Mouse (Mus musculus) kidney, embryonic 16.5 days (tissue): ENCODE results near the gene Nr2e1. TPM values are rescaled to one million over a fixed set of nuclear protein-coding genes. Genes with fewer than 3 reads are reported as not detected.

ENCODE experiments used
- ATAC-seq: fragments of 200-750 bp; cut with Nextera tagmentation; 2 replicates; pipeline ENCODE4 v1.8.0; 2017; ENCODE audit warnings: moderate TSS enrichment; ENCODE audit not compliant: low FRiP score, low TSS enrichment
- H3K27ac ChIP-seq: fragments of 300-500 bp; sonication (generic); 2 replicates; pipeline ENCODE4 v1.5.1; 2014; ENCODE audit warnings: low read length
- H3K27me3 ChIP-seq: fragments of 300-500 bp; sonication (generic); 2 replicates; pipeline ENCODE4 v1.6.1; 2014; ENCODE audit warnings: low read length, control low read depth, mixed read lengths; ENCODE audit not compliant: insufficient read depth
- H3K36me3 ChIP-seq: fragments of 300-500 bp; sonication (generic); 2 replicates; pipeline ENCODE4 v1.6.1; 2014; ENCODE audit warnings: low read length, control low read depth, mixed read lengths; ENCODE audit not compliant: insufficient read depth
- H3K4me1 ChIP-seq: fragments of 300-500 bp; sonication (generic); 2 replicates; pipeline ENCODE4 v1.6.1; 2014; ENCODE audit warnings: low read length, control low read depth, mixed read lengths; ENCODE audit not compliant: insufficient read depth
- H3K4me2 ChIP-seq: fragments of 300-500 bp; sonication (generic); replicated peaks from 2 replicates; pipeline ENCODE4 v1.6.1; 2014; ENCODE audit warnings: low read depth, low read length
- H3K4me3 ChIP-seq: fragments of 300-500 bp; sonication (generic); 2 replicates; pipeline ENCODE4 v1.5.1; 2014; ENCODE audit warnings: mild to moderate bottlenecking, low read length
- H3K9ac ChIP-seq: fragments of 300-500 bp; sonication (generic); replicated peaks from 2 replicates; pipeline ENCODE4 v1.6.1; 2014; ENCODE audit warnings: low read length
- H3K9me3 ChIP-seq: fragments of 300-500 bp; sonication (generic); 2 replicates; pipeline ENCODE4 v1.6.1; 2016; ENCODE audit warnings: low read length, control low read depth
- WGBS: fragments of 180-500 bp; shearing (Covaris S2); extraction: QIAGEN DNeasy Blood & Tissue Kit; methylation state at CpG from one replicate; pipeline ENCODE4 v1.1.7; 2014; 5-methylcytosine and 5-hydroxymethylcytosine counted together
- polyA plus RNA-seq: library from polyadenylated mRNA; unstranded; fragments of >200 nt; fragmentation: Nextera tagmentation; extraction: Ambion mirVana; gene quantifications from 2 replicates; pipeline ENCODE4 v1.2.1, GENCODE M21; 2015

Nr2e1 gene
- polyA plus RNA-seq, 1 experiment from 2014 or later = not detected

DNA sequence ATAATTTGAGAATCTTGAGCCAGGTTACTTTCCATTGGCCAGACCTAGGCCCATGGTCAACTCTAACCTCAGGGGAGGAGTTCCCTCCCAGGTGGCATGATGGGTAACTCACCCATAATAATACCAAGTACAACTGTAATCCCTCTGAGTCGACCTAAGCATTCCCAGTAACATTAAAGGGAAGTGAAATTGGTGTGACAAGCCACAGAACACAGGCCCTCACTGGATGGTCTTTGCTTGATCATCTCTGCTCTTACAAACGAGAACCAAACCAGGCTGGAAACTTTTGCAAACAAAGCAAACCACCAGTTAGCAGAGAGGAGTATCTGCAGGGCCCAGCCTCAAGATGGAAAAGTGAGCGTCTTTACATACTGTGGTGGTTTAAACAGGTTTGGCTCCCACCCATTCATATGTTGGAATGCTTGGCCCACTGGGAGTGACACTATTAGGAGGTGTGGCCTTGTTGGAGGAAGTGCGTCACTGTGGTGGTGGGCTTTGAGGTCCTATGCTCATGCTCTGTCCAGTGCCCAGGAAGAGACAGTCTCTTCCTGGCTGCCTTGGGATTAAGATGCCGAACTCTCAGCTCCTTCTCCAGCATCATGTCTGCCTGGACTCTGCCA, 23.7 kb downstream of the Nr2e1 start:
- Histone ChIP-seq H3K27ac (no peak overlapping the region), H3K36me3 (no peaks in the 10 kb centered on the region), H3K4me3 (no peak overlapping the region), H3K9ac (no peak overlapping the region), H3K9me3 (no peaks in the 10 kb centered on the region), H3K27me3 (peaks cover 18% of the 10 kb centered on the region), H3K4me2 (no peak overlapping the region), H3K4me1 (no peaks in the 10 kb centered on the region)
- ATAC-seq = no peak
- 77% methylated on average over 5 of the region's 5 CpGs for WGBS

DNA sequence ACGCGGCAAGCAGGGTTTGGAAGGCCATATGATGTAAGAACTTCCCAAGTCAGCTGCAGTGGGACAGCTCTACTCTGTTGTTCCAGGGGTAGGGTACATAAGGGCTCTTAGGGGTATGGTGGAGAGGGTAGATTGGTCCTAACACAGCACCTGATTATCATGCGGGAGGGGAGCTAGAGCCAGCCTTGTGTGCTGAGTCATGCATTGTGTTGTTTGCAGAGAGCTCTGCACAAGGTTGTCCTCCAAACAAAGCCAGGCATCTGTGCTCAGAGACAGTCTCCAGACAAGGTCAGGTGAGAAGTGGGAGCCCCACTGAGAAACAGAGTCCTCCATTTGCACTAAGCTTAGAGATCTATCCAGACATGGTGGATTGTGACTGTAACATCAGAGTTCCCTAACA, 36.9 kb downstream of the Nr2e1 start:
- WGBS = 92% methylated on average over 3 of the region's 3 CpGs
- no peak overlapping the region for H3K4me3 ChIP-seq
- no peaks in the 10 kb centered on the region for H3K9me3 ChIP-seq
- no peaks in the 10 kb centered on the region for H3K4me1 ChIP-seq
- ATAC-seq = no peak
- H3K27me3 ChIP-seq = no peaks in the 10 kb centered on the region
- no peaks in the 10 kb centered on the region for H3K36me3 ChIP-seq
- no peak overlapping the region for H3K9ac ChIP-seq
- no peak overlapping the region for H3K4me2 ChIP-seq
- H3K27ac ChIP-seq = no peak overlapping the region

DNA sequence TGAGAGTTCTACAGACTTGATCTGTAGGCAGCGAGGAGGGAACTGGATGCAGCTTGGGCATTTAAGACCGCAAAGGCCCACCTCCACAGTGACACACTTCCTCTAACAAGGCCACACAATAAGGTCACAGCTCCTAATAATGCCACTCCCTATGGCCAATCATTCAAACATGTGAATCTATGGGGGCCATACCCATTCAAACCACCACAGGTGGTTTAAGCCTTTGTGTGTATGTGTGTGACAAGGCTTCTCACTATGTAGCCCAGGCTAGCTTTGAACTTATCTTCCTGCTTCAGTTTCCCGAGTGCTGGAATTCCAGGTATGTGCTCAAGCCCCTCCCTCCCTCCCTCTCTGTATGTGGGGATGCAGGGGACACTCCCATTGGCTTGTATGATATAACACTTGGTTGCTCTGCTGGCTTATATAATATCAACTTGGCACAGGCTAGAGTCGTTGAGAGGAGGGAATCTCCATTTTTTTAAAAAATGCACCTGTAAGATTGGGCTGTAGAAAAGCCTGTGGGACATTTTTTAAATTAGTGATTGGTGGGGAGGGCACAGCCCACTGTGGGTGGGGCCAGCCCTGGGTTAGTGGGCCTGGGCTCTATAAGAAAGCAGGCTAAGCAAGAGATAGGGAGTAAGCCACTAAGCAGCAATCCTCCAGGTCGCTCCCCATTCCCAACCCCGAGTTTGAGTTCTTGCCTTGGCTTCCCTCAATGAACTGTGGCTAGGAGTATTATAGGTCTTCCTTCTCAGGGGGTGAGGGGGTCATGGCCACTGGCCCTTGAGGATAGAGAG, 37.5 kb downstream of the Nr2e1 start:
- ATAC-seq = no peak; the same call in 1 of the 2 replicates
- Histone ChIP-seq H3K27ac (no peak overlapping the region), H3K4me3 (no peak overlapping the region), H3K9me3 (no peaks in the 10 kb centered on the region), H3K36me3 (no peaks in the 10 kb centered on the region), H3K27me3 (no peaks in the 10 kb centered on the region), H3K9ac (no peak overlapping the region), H3K4me1 (no peaks in the 10 kb centered on the region), H3K4me2 (no peak overlapping the region)
- 78% methylated on average over 6 of the region's 6 CpGs for WGBS

DNA sequence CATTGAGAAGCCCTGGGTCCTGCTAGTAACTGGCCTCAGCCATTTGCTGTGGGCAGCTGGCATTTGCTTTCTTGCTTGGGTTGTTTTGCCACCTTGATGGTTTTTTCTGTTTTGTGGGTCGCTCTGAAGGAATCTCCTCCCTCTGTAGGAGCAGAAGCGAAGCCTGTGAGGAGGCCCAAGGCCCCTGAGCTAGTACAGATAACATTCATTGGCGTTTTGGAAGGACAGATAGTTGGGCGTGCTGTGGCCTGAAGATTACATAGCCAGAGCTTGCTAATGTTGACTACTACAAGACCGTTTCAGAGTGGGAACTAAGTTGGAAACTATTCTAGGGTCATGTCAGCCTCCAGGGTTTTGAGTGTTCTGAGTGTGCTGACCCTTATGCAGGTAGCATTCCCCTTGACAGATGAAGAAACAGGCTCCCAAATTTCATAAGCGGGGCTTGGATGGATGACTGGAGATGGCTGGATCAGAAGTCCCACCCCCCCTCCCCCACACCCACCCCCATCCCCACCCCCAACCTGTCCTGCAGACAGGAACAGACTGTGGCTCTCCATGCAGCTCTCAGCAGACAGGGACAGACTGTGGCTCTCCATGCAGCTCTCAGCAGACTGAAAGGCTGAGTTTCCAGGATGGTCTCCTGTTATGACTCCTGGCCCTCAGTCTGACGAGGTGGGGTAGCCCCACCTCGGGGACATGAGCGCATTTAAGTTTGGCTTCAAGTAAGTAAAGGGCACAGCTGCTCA, 45.7 kb downstream of the Nr2e1 start:
- Histone ChIP-seq H3K9ac (no peak overlapping the region), H3K4me2 (no peak overlapping the region), H3K4me1 (no peaks in the 10 kb centered on the region), H3K27me3 (no peaks in the 10 kb centered on the region), H3K4me3 (no peak overlapping the region), H3K9me3 (no peaks in the 10 kb centered on the region), H3K27ac (no peak overlapping the region), H3K36me3 (peaks cover 23% of the 10 kb centered on the region; the same call in 1 of the 2 replicates)
- WGBS = 86% methylated on average over 9 of the region's 9 CpGs
- ATAC-seq = no peak

DNA sequence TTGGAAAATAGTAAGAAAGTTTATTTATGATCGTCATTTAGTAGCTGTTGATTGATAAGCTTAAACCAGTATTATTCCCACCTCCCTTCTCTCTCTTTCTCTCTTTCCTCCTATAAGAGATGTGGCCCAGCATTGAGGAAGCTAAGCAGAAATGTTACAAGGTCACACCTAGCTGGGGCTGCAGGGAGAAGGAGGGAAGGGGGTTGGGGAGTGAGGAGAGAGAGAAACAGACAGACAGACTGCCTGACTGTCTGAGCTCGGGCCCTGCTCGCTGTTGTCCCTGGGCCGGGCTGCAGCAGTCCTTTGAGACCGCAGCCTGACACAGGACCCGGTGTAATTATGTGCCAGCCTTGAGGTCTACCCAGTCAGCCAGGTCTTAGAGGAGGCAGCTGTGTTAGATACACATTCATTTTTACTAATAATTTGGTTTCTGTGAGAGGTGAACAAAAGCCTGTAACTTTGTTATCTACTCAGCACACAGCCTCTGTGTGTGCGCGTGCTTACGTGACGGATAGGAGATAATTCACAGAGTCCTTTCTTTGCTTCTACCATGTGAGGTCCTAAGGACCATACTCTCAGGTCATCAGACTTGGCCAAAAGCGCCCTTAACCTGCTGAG, 49.5 kb downstream of the Nr2e1 start:
- Histone ChIP-seq H3K27ac (no peak overlapping the region), H3K36me3 (peaks cover 39% of the 10 kb centered on the region)
- ATAC-seq = no peak

DNA sequence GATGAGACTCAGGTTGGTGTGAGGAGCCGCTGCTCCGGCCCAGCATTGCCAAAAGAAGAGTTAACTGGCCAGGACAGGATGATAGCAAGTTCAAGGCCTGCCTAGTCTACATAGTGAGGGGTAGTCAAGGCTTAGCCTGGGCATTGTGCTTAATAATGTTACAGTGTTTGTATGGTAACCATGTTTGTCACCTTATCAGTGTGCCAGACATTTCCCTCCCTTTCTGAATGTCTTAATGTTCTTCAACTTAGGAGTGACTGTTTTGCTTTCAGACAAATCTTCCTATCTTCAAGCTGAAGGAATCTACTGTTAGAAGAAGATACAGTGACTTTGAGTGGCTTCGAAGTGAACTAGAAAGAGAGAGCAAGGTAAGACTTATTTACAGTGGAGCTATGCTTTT, 57.8 kb downstream of the Nr2e1 start:
- ATAC-seq = no peak
- Histone ChIP-seq H3K4me3 (no peak overlapping the region), H3K36me3 (peaks cover 39% of the 10 kb centered on the region), H3K27ac (no peak overlapping the region), H3K4me1 (peaks cover 6% of the 10 kb centered on the region; the same call in 1 of the 2 replicates), H3K9me3 (no peaks in the 10 kb centered on the region), H3K4me2 (no peak overlapping the region), H3K9ac (no peak overlapping the region), H3K27me3 (no peaks in the 10 kb centered on the region)
- 95% methylated on average over 3 of the region's 3 CpGs for WGBS

More for the DNA sequence above, 49.5 kb downstream of the Nr2e1 start:
- H3K4me2 ChIP-seq = no peak overlapping the region
- H3K4me1 ChIP-seq = no peaks in the 10 kb centered on the region
- 88% methylated on average over 11 of the region's 11 CpGs for WGBS
- no peak overlapping the region for H3K4me3 ChIP-seq
- no peaks in the 10 kb centered on the region for H3K27me3 ChIP-seq
- no peak overlapping the region for H3K9ac ChIP-seq
- H3K9me3 ChIP-seq = no peaks in the 10 kb centered on the region

DNA sequence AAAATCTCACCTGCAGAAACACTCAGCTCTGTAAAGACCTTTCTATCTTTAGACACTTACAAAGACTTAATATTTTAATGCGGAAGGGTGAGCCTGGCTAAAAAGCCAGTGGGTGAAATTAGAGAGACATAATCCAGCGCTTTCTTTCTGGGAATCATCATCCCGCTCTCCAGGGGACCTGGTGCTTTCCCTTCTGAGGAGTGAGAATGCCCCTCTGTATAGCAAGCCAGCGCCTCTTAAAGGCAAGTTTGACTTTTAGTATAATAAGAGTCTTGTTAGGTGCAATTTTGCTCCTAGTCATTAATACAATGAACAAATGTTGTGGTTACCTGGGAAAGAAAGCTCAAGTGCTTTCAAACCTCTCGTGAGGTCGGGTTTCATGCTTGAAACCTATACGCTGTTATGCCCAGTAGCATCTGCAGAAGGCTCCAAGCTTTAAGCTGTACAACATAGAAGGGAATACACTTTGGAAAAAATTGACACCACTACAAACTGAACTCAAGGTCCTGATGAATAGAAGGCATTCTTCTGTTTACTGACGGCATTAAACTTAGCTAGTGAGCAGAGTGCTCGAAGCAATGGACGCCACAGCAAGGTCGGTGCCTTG, 59.8 kb downstream of the Nr2e1 start:
- Histone ChIP-seq H3K36me3 (peaks cover 24% of the 10 kb centered on the region), H3K4me2 (no peak overlapping the region), H3K27me3 (no peaks in the 10 kb centered on the region), H3K9me3 (no peaks in the 10 kb centered on the region), H3K4me1 (peaks cover 6% of the 10 kb centered on the region; the same call in 1 of the 2 replicates), H3K9ac (no peak overlapping the region), H3K4me3 (no peak overlapping the region), H3K27ac (no peak overlapping the region)
- 71% methylated on average over 11 of the region's 11 CpGs for WGBS
- ATAC-seq = no peak

DNA sequence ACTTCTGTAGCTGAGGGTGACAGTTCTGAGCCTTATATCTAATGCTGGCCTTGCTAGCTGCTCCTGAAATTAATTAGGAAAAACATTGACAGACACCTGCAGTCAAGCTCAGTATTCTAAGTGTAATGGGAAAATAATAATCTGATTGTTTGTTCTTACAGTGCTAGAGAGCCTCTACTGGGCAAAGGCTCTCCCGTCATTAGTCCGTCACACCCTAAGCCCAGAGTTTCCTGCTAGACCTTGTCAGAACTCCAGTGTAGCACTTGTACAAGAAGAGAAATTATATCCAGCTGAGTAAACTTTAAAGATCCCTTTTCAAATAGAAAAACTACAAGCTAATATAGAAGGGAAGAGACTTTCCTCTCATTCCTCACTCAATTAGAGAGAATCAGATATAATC, 60.5 kb downstream of the Nr2e1 start:
- no peaks in the 10 kb centered on the region for H3K27me3 ChIP-seq
- H3K4me3 ChIP-seq = no peak overlapping the region
- no peak overlapping the region for H3K27ac ChIP-seq
- no peaks in the 10 kb centered on the region for H3K9me3 ChIP-seq
- peaks cover 17% of the 10 kb centered on the region for H3K36me3 ChIP-seq
- no peak for ATAC-seq
- peaks cover 6% of the 10 kb centered on the region; the same call in 1 of the 2 replicates for H3K4me1 ChIP-seq
- 60% methylated on average over 2 of the region's 2 CpGs for WGBS
- H3K4me2 ChIP-seq = no peak overlapping the region
- H3K9ac ChIP-seq = no peak overlapping the region

DNA sequence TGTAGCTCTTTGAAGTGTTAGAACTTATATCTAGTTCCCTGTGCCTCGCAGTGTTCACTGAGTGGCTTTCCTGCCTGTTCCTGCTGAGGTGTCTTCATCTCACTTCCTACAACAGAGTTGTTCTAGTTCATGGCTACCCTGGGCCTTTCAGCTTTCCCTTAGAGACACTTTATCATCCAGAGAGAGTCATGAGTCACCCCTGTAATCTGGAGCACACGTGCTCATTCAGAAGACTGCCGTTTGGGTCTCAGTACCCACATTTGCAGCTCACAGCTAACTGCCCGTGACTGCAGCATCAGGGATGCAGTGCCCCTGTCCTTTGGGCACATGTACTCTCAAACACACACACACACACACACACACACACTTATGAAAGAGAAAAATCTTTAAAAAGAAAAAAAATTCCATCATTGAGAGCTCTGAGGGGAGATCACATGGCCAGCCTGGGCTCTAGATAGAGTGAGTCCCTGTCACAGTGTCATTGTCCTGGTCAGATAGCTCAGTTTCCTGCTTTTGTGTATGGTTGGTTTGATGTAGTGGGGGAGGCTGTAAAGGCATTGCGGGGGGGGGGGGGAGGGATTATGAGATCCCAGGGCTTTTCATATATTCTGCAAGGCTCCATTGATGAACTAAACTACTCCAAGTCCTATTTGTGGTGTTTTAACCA, 62.0 kb downstream of the Nr2e1 start:
- H3K9ac ChIP-seq = no peak overlapping the region
- no peak overlapping the region for H3K27ac ChIP-seq
- ATAC-seq = no peak
- H3K4me2 ChIP-seq = no peak overlapping the region
- H3K4me3 ChIP-seq = no peak overlapping the region
- WGBS = 55% methylated on average over 4 of the region's 5 CpGs
- no peaks in the 10 kb centered on the region for H3K27me3 ChIP-seq
- no peaks in the 10 kb centered on the region for H3K9me3 ChIP-seq
- H3K36me3 ChIP-seq = peaks cover 10% of the 10 kb centered on the region
- H3K4me1 ChIP-seq = peaks cover 6% of the 10 kb centered on the region; the same call in 1 of the 2 replicates
